Mouse (Mus musculus) CD4-positive, CD25-positive, alpha-beta regulatory T cell, adult 4 months (primary cell): ENCODE results near the gene Edf1. TPM values are rescaled to one million over a fixed set of nuclear protein-coding genes. Genes with fewer than 3 reads are reported as not detected.

Source experiments
- ATAC-seq: one replicate; pipeline ENCODE4 v1.8.0; 2017
- polyA plus RNA-seq, 2 experiments: library from polyadenylated mRNA; unstranded; fragments of 100-300 nt; shearing (Covaris generic); gene quantifications; one replicate each; pipeline ENCODE4 v1.2.1; 2017

The Edf1 gene
- polyA plus RNA-seq, 2 experiments from 2014 or later, result 257 to 281 TPM

DNA sequence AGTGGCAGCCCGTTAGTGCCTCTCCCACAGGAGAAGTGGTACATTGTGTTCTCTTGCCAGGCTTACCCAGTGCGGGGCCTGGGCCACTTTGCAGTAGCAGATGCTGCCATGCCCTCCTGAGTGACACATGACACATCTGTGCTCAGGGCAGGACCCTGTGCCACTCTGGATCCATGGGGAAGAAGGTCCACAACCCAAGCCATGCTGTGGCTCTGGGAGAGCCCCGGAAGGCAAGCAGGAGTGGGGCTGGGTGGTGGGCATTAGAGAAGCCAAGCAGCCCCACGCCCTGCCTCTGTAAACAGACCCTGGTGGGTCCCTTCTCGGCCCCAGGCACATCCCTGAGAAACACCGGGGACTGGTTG lies 25.5 kb downstream of the Edf1 start:
- no peak for ATAC-seq

DNA sequence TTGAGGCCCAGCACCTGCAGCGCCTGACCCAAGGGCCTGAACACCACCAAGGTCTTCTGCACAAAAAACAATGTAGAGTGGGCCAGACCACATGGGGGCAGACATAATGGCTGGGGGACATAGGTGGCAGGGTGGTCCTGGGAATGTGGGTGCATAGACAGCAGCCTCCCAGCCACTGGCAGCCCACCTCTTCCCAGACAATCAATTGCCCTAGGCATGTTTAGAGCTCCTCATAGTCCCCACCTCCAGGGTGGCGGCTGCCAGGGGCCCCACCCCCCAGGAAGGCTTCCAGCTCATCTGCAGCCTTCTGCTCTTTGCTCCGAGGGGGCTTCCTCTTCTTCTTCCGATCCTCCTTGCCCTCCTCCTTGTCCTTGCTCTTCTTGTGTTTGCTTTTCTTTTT lies 25.9 kb downstream of the Edf1 start:
- ATAC-seq, result no peak

DNA sequence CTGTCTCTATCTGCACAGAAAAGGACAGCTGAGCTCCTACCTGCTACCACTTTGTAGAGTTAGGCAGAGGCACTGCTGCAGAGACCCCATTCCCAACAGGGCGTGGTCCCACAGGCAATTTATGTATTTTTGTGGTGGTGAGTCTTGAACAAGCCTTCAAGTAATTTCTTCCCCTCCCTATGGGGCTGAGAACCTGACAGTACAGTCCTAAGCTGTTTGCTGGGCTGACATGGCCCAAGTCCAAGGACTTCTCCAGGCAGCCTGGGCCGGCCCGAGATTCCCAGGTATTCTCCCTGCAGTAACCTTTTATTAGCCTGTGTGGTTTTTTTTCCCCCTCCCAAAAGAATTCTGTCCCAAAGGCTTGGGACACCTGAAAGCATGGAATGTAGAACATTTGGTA lies 26.5 kb downstream of the Edf1 start:
- ATAC-seq, result no peak

- ATAC-seq, result no peak
Observed at GRCm38 (mm10) chr2:25584856-25585255, 27.2 kb downstream of the Edf1 start.

GRCm38 (mm10) chr2:25585601-25586000 lies 28.0 kb downstream of the Edf1 start:
- ATAC-seq, result no peak

DNA sequence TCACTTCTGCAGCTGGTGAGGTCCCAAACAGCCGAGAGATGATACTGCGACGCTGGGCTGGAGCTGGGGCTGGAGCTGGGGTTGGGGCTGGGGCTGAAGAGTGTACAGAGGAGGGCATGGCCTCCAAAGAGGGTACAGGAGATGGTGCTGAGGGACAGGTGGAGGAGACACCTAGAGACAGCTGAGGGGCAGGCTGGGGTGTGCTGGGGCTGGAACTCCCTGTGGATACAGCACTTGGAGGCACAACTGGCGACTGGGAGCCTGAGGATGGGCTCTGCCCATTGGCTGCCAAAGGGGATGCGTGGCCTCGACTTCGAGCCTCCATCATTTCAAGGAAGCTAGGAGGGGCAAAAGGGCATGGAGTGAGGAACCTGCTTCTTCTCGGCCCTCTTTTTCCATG lies 29.6 kb downstream of the Edf1 start:
- no peak for ATAC-seq

DNA sequence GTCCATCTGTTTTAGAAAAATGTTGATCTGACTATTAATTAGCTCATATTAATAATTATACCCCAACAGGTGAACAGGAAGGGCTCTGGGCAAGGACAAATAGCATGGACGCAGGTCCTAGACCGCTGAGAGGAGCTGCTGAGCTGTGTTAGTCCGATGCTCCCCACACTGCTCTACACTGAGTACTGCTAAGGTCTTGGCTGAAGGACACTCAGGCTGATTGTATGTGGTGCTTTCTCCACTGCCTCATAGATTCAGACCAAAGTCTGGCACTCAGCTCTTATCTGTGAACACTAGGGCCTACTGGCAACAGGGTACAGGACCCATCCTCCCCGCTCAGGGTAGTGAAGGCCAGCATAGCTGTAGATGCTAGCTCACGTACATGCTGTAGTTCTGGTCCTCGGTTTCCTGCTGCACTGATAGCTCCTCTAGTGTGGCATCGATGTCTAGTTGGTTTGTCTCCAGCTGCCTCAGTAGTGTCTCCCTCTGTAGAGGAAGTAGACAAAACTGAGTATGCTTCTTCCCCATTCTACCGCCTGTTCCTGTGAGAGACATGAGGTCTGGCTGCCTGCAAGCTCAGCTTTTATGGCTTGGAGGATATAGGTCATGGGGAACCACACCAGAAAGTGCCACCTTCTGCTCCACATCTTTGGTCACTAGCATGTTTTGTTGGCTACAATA lies 30.7 kb downstream of the Edf1 start:
- ATAC-seq, result no peak

GRCm38 (mm10) chr2:25591863-25592262 lies 34.2 kb downstream of the Edf1 start:
- no peak for ATAC-seq

- no peak for ATAC-seq
Observed at GRCm38 (mm10) chr2:25596765-25597510, 39.3 kb downstream of the Edf1 start.

- no peak for ATAC-seq
Observed at GRCm38 (mm10) chr2:25598749-25599148, 41.1 kb downstream of the Edf1 start.

- ATAC-seq, result no peak
Observed at GRCm38 (mm10) chr2:25600037-25600436, 42.4 kb downstream of the Edf1 start.

DNA sequence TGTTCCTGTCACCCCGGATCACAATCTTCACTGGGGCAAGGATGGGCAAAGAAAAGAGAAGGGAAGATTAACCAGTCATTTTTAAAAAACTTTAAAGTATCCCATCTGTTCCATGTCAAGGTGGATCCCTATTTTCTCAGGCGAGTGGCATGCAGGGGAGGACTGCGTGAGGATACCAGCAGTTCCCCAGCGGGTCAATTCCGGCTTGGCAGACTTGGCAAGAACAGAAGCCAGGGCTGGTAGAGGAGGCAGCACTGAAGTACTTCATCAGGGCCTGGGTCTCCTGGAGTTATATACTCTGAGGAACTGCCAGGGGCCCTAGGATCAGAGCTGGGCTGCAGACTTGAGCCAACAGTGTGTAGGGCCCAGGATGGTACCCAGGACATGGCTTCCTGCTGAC lies 44.9 kb downstream of the Edf1 start:
- ATAC-seq, result no peak

- peak; percentile 82 for ATAC-seq
Observed at GRCm38 (mm10) chr2:25607761-25608622, 50.3 kb downstream of the Edf1 start, which contains the start of gene Rabl6. Rabl6 (minus strand) TSS chr2:25608521.

GRCm38 (mm10) chr2:25608671-25609070 lies 51.0 kb downstream of the Edf1 start:
- ATAC-seq, result peak; percentile 44

Other genes with a start within 250 kb of the Edf1 start
- gene Grin1, start 238.7 kb upstream of the Edf1 start, polyA plus RNA-seq, result not detected
- gene Man1b1, start 225.5 kb upstream of the Edf1 start, polyA plus RNA-seq, result 10 to 100 TPM; 21.7 to 32.4 TPM
- gene Dpp7, start 201.5 kb upstream of the Edf1 start, polyA plus RNA-seq, result 10 to 100 TPM; 15.5 to 24.6 TPM
- gene Uap1l1, start 192.2 kb upstream of the Edf1 start, polyA plus RNA-seq, result 10 to 100 TPM; 18.0 to 18.8 TPM
- 1 to 10 TPM in 1 of 2 experiments, under 1 TPM in 1; 0.58 to 1.2 TPM for gene Sapcd2, start 185.5 kb upstream of the Edf1 start, polyA plus RNA-seq
- gene Entpd2, start 162.0 kb upstream of the Edf1 start, polyA plus RNA-seq, result not detected
- gene Npdc1, start 158.5 kb upstream of the Edf1 start, polyA plus RNA-seq, result 1 to 10 TPM; 1.4 to 2.3 TPM
- gene Fut7, start 134.6 kb upstream of the Edf1 start, polyA plus RNA-seq, result 10 to 100 TPM in 1 of 2 experiments, 1 to 10 TPM in 1; 4.0 to 11.7 TPM
- 10 to 100 TPM; 31.9 to 45.3 TPM for gene Abca2, start 129.1 kb upstream of the Edf1 start, polyA plus RNA-seq
- 1 to 10 TPM; 1.2 to 2.2 TPM for gene Clic3, start 101.0 kb upstream of the Edf1 start, polyA plus RNA-seq
- gene Paxx, start 96.8 kb upstream of the Edf1 start, polyA plus RNA-seq, result 100 to 1,000 TPM in 1 of 2 experiments, 10 to 100 TPM in 1; 74.7 to 102 TPM
- gene Ptgds, start 87.8 kb upstream of the Edf1 start, polyA plus RNA-seq, result not detected
- gene Lcn12, start 63.9 kb upstream of the Edf1 start, polyA plus RNA-seq, result not detected
- gene Fbxw5, start 57.1 kb upstream of the Edf1 start, polyA plus RNA-seq, result 100 to 1,000 TPM in 1 of 2 experiments, 10 to 100 TPM in 1; 60.7 to 143 TPM
- gene C8g, start 56.1 kb upstream of the Edf1 start, polyA plus RNA-seq, result 1 to 10 TPM; 4.5 to 4.6 TPM
- gene Traf2, start 10.9 kb upstream of the Edf1 start, polyA plus RNA-seq, result 100 to 1,000 TPM in 1 of 2 experiments, 10 to 100 TPM in 1; 83.7 to 125 TPM
- 1 to 10 TPM; 1.6 to 4.7 TPM for gene Mamdc4, start 17.0 kb downstream of the Edf1 start, polyA plus RNA-seq
- 10 to 100 TPM; 53.9 to 66.8 TPM for gene Phpt1, start 17.4 kb downstream of the Edf1 start, polyA plus RNA-seq
- gene Ajm1, start 23.9 kb downstream of the Edf1 start, polyA plus RNA-seq, result not detected
- 10 to 100 TPM; 17.0 to 20.1 TPM for gene Rabl6, start 50.7 kb downstream of the Edf1 start, polyA plus RNA-seq
- gene Ccdc183, start 59.8 kb downstream of the Edf1 start, polyA plus RNA-seq, result not detected
- gene Tmem141, start 64.2 kb downstream of the Edf1 start, polyA plus RNA-seq, result under 1 TPM in 1 of 2 experiments, not detected in 1; 0.94 TPM
- gene Fcna, start 70.2 kb downstream of the Edf1 start, polyA plus RNA-seq, result 1 to 10 TPM; 1.8 to 3.5 TPM
- gene Lcn8, start 95.3 kb downstream of the Edf1 start, polyA plus RNA-seq, result not detected
- not detected for gene Lcn5, start 100.1 kb downstream of the Edf1 start, polyA plus RNA-seq
- gene Lcn6, start 118.9 kb downstream of the Edf1 start, polyA plus RNA-seq, result not detected
- gene Lcn10, start 124.9 kb downstream of the Edf1 start, polyA plus RNA-seq, result 1 to 10 TPM in 1 of 2 experiments, under 1 TPM in 1; 0.69 to 3.0 TPM
- not detected for gene Obp2a, start 142.2 kb downstream of the Edf1 start, polyA plus RNA-seq
- 100 to 1,000 TPM; 100 to 127 TPM for gene Bmyc, start 148.9 kb downstream of the Edf1 start, polyA plus RNA-seq
- gene Obp2b, start 179.2 kb downstream of the Edf1 start, polyA plus RNA-seq, result not detected
- not detected for gene Lcn3, start 207.7 kb downstream of the Edf1 start, polyA plus RNA-seq
- not detected for gene Lcn11, start 219.2 kb downstream of the Edf1 start, polyA plus RNA-seq
- gene Gm13539, start 224.4 kb downstream of the Edf1 start, polyA plus RNA-seq, result not detected